ENCODE assay signal across 8 mouse cellular contexts in genomic region chr3:94943706-94944105, GRCm38 (mm10). TPM values are rescaled to one million over a fixed set of nuclear protein-coding genes. Genes with fewer than 3 reads are reported as not detected.
DNase-seq lines count a peak whose midpoint lies in the region; ATAC-seq and TF ChIP-seq lines count a peak whose summit lies in the region.
"Not testable (repeated sequence)": the region's sequence is repeated elsewhere in the genome, so short reads cannot be mapped to it uniquely, and the experiment has no call there.

No protein-coding gene starts in this region.

- H3K79me2 ChIP-seq in liver, adult 2 months (ENCODE audit: control insufficient read depth, insufficient read depth, low read length), result not testable (repeated sequence)

- H3K36me3 ChIP-seq in ES-Bruce4 (ENCODE audit: control insufficient read depth, insufficient read depth, low read length, poor library complexity, severe bottlenecking); intestine, postnatal 0 days (ENCODE audit: control insufficient read depth, insufficient read depth); liver, adult 2 months (ENCODE audit: control insufficient read depth, insufficient read depth, low read length); lung, embryonic 14.5 days (ENCODE audit: insufficient read depth); midbrain, postnatal 0 days (ENCODE audit: insufficient read depth, low read length): not testable (repeated sequence)

- H3K27ac ChIP-seq in ES-Bruce4 (ENCODE audit: insufficient read depth, low read length); gastrocnemius, adult 2 months; intestine, postnatal 0 days (ENCODE audit: low read depth, low read length); liver, adult 2 months (replicated peaks; ENCODE audit: insufficient read depth, low read depth, low read length); lung, embryonic 14.5 days (ENCODE audit: low read depth); midbrain, postnatal 0 days (ENCODE audit: low read depth, low read length): not testable (repeated sequence)

- not testable (repeated sequence) for H3K4me2 ChIP-seq in intestine, postnatal 0 days (replicated peaks; ENCODE audit: low read depth); lung, embryonic 14.5 days; midbrain, postnatal 0 days (ENCODE audit: low read depth, low read length, poor library complexity, severe bottlenecking)

- WGBS in intestine, postnatal 0 days, result 29% methylated on average over 4 of the region's 4 CpGs
- WGBS in liver, adult 2 months, result 44% methylated on average over 4 of the region's 4 CpGs
- 26% methylated on average over 3 of the region's 4 CpGs for WGBS in lung, embryonic 14.5 days
- WGBS in midbrain, postnatal 0 days, result 24% methylated on average over 4 of the region's 4 CpGs

- H3K9me3 ChIP-seq in ES-Bruce4 (replicated peaks; ENCODE audit: control insufficient read depth, insufficient read depth, low read length, poor library complexity, severe bottlenecking); intestine, postnatal 0 days (ENCODE audit: control insufficient read depth); lung, embryonic 14.5 days (ENCODE audit: low read depth, low read length); midbrain, postnatal 0 days (ENCODE audit: low read length): not testable (repeated sequence)

- intact Hi-C loops in gastrocnemius, adult 2 months (cut with DNase I), result not testable (repeated sequence)

- not testable (repeated sequence) for H3K27me3 ChIP-seq in ES-Bruce4 (ENCODE audit: control insufficient read depth, insufficient read depth, low read length, poor library complexity, severe bottlenecking); intestine, postnatal 0 days (replicated peaks; ENCODE audit: control insufficient read depth, insufficient read depth, low read length); liver, adult 2 months (ENCODE audit: control insufficient read depth, insufficient read depth, low read length); lung, embryonic 14.5 days (ENCODE audit: insufficient read depth, low read length); midbrain, postnatal 0 days (ENCODE audit: insufficient read depth, low read length)

- ATAC-seq in intestine, postnatal 0 days; midbrain, postnatal 0 days (ENCODE audit: low FRiP score): not testable (repeated sequence)
- ATAC-seq in lung, embryonic 14.5 days (ENCODE audit: insufficient read depth), result peak; percentile 44; the same call in 1 of the 2 replicates

- TF ChIP-seq POLR2A in ES-Bruce4 (IDR thresholded peaks at IDR 0.05; ENCODE audit: insufficient read depth, low read length); brain, embryonic 14.5 days (IDR thresholded peaks at IDR 0.05; ENCODE audit: borderline replicate concordance, extremely low read depth, insufficient read depth, insufficient read length, poor library complexity, severe bottlenecking); liver, adult 2 months (IDR thresholded peaks at IDR 0.05; ENCODE audit: extremely low read depth, insufficient read depth, low read length): not testable (repeated sequence)

- H3K9ac ChIP-seq in ES-Bruce4 (ENCODE audit: low read depth, poor library complexity, severe bottlenecking); intestine, postnatal 0 days (ENCODE audit: low read depth, low read length); liver, adult 2 months (ENCODE audit: low read depth, low read length); lung, embryonic 14.5 days; midbrain, postnatal 0 days (replicated peaks; ENCODE audit: low read length, poor library complexity, severe bottlenecking): not testable (repeated sequence)

- not testable (repeated sequence) for TF ChIP-seq EP300 in ES-Bruce4 (IDR thresholded peaks at IDR 0.05; ENCODE audit: insufficient read depth, low read depth, low read length)

- H3K4me1 ChIP-seq in ES-Bruce4 (ENCODE audit: control insufficient read depth, insufficient read depth, low read length); intestine, postnatal 0 days (replicated peaks; ENCODE audit: control insufficient read depth, insufficient read depth, low read length); liver, adult 2 months (ENCODE audit: control insufficient read depth, insufficient read depth, low read length); lung, embryonic 14.5 days (ENCODE audit: insufficient read depth); midbrain, postnatal 0 days (ENCODE audit: insufficient read depth, low read length): not testable (repeated sequence)

- DNase-seq in brain, embryonic 14.5 days (ENCODE audit: low read depth); gastrocnemius, adult 2 months; liver, adult 2 months (ENCODE audit: extremely low read depth, low read depth, low spot score); lung, embryonic 14.5 days; midbrain, postnatal 0 days (ENCODE audit: low spot score): not testable (repeated sequence)
- DNase-seq in thymus, postnatal 4 days, result peak; percentile 37

- not testable (repeated sequence) for H3K4me3 ChIP-seq in ES-Bruce4 (ENCODE audit: low read depth, low read length); gastrocnemius, adult 2 months; intestine, postnatal 0 days (ENCODE audit: low read depth, low read length); liver, adult 2 months (ENCODE audit: insufficient read depth, low read depth, low read length); lung, embryonic 14.5 days (ENCODE audit: low read depth, low read length); midbrain, postnatal 0 days (ENCODE audit: low read depth, low read length)

- peak; percentile 39 for TF ChIP-seq CTCF in ES-Bruce4 (IDR thresholded peaks at IDR 0.05; ENCODE audit: low read depth, low read length)
- peak; percentile 39; the same call in 1 of the 2 replicates for TF ChIP-seq CTCF in brain, embryonic 14.5 days (IDR thresholded peaks at IDR 0.05; ENCODE audit: borderline replicate concordance, extremely low read depth, insufficient read depth, insufficient read length)
- TF ChIP-seq CTCF in gastrocnemius, adult 2 months (IDR thresholded peaks at IDR 0.05), result peak; percentile 52
- TF ChIP-seq CTCF in intestine, postnatal 0 days (IDR thresholded peaks at IDR 0.05; ENCODE audit: low read depth), result peak; percentile 68
- TF ChIP-seq CTCF in liver, adult 2 months (IDR thresholded peaks at IDR 0.05; ENCODE audit: low read depth, low read length), result peak; percentile 48
- peak; percentile 67 for TF ChIP-seq CTCF in lung, embryonic 14.5 days (IDR thresholded peaks at IDR 0.05; ENCODE audit: low read depth)
- TF ChIP-seq CTCF in midbrain, postnatal 0 days (IDR thresholded peaks at IDR 0.05), result peak; percentile 57

RNA-seq across cellular contexts. Expression of gene Rfx5, which starts 10.2 kb away (rescaled TPM):
- polyA plus RNA-seq in ES-Bruce4 (2011; ENCODE audit: insufficient read depth, insufficient read length, low read depth, missing spikeins), result 24.8 and 25.1 TPM in 2 replicates
- 26.1 and 29.6 TPM in 2 replicates for polyA plus RNA-seq in brain, embryonic 14.5 days (2012; rRNA removed)
- total RNA-seq in gastrocnemius, adult 2 months (2021), result 1 to 10 TPM; 4.7 to 5.2 TPM
- 2.6 and 3.9 TPM in 2 replicates for polyA plus RNA-seq in intestine, postnatal 0 days (2015; fragmentation: Nextera tagmentation; extraction: Ambion mirVana)
- total RNA-seq in liver, adult 2 months (2014; rRNA removed), result 6.4 and 7.0 TPM in 2 replicates
- 6.0 and 7.1 TPM in 2 replicates for polyA plus RNA-seq in liver, adult 2 months (2012; rRNA removed)
- polyA plus RNA-seq in lung, embryonic 14.5 days (2014; fragmentation: Nextera tagmentation; extraction: Ambion mirVana), result 11.8 and 13.1 TPM in 2 replicates
- total RNA-seq in midbrain, postnatal 0 days (2014; rRNA removed), result 17.5 and 25.1 TPM in 2 replicates
- 6.0 and 6.9 TPM in 2 replicates for polyA plus RNA-seq in midbrain, postnatal 0 days (2015; fragmentation: Nextera tagmentation; extraction: Ambion mirVana)

RNA-seq across cellular contexts. Expression of gene Selenbp1, which starts 10.8 kb away (rescaled TPM):
- polyA plus RNA-seq in ES-Bruce4 (2011; ENCODE audit: insufficient read depth, insufficient read length, low read depth, missing spikeins), result 0.68 and 1.3 TPM in 2 replicates
- polyA plus RNA-seq in brain, embryonic 14.5 days (2012; rRNA removed), result 9.7 and 10.6 TPM in 2 replicates
- total RNA-seq in gastrocnemius, adult 2 months (2021), result 10 to 100 TPM; 10.1 to 28.6 TPM
- 61.7 and 71.6 TPM in 2 replicates for polyA plus RNA-seq in intestine, postnatal 0 days (2015; fragmentation: Nextera tagmentation; extraction: Ambion mirVana)
- total RNA-seq in liver, adult 2 months (2014; rRNA removed), result 631 and 642 TPM in 2 replicates
- polyA plus RNA-seq in liver, adult 2 months (2012; rRNA removed), result 641 and 744 TPM in 2 replicates
- 99.1 and 103 TPM in 2 replicates for polyA plus RNA-seq in lung, embryonic 14.5 days (2014; fragmentation: Nextera tagmentation; extraction: Ambion mirVana)
- total RNA-seq in midbrain, postnatal 0 days (2014; rRNA removed), result 17.7 and 19.8 TPM in 2 replicates
- 11.7 and 13.7 TPM in 2 replicates for polyA plus RNA-seq in midbrain, postnatal 0 days (2015; fragmentation: Nextera tagmentation; extraction: Ambion mirVana)

RNA-seq across cellular contexts. Expression of gene Pi4kb, which starts 30.8 kb away (rescaled TPM):
- polyA plus RNA-seq in ES-Bruce4 (2011; ENCODE audit: insufficient read depth, insufficient read length, low read depth, missing spikeins), result 11.3 and 12.8 TPM in 2 replicates
- polyA plus RNA-seq in brain, embryonic 14.5 days (2012; rRNA removed), result 53.9 and 59.5 TPM in 2 replicates
- total RNA-seq in gastrocnemius, adult 2 months (2021), result 10 to 100 TPM; 23.4 to 24.0 TPM
- 10.5 and 11.6 TPM in 2 replicates for polyA plus RNA-seq in intestine, postnatal 0 days (2015; fragmentation: Nextera tagmentation; extraction: Ambion mirVana)
- 26.5 and 30.8 TPM in 2 replicates for total RNA-seq in liver, adult 2 months (2014; rRNA removed)
- 25.3 and 26.0 TPM in 2 replicates for polyA plus RNA-seq in liver, adult 2 months (2012; rRNA removed)
- 24.7 and 25.9 TPM in 2 replicates for polyA plus RNA-seq in lung, embryonic 14.5 days (2014; fragmentation: Nextera tagmentation; extraction: Ambion mirVana)
- total RNA-seq in midbrain, postnatal 0 days (2014; rRNA removed), result 55.0 and 60.7 TPM in 2 replicates
- polyA plus RNA-seq in midbrain, postnatal 0 days (2015; fragmentation: Nextera tagmentation; extraction: Ambion mirVana), result 21.0 and 24.3 TPM in 2 replicates

RNA-seq across cellular contexts. Expression of gene Psmb4, which starts 56.9 kb away (rescaled TPM):
- polyA plus RNA-seq in ES-Bruce4 (2011; ENCODE audit: insufficient read depth, insufficient read length, low read depth, missing spikeins), result 331 and 345 TPM in 2 replicates
- 353 and 477 TPM in 2 replicates for polyA plus RNA-seq in brain, embryonic 14.5 days (2012; rRNA removed)
- total RNA-seq in gastrocnemius, adult 2 months (2021), result 100 to 1,000 TPM; 176 to 198 TPM
- 308 and 311 TPM in 2 replicates for polyA plus RNA-seq in intestine, postnatal 0 days (2015; fragmentation: Nextera tagmentation; extraction: Ambion mirVana)
- 246 and 264 TPM in 2 replicates for total RNA-seq in liver, adult 2 months (2014; rRNA removed)
- 266 and 271 TPM in 2 replicates for polyA plus RNA-seq in liver, adult 2 months (2012; rRNA removed)
- polyA plus RNA-seq in lung, embryonic 14.5 days (2014; fragmentation: Nextera tagmentation; extraction: Ambion mirVana), result 343 and 370 TPM in 2 replicates
- 270 and 309 TPM in 2 replicates for total RNA-seq in midbrain, postnatal 0 days (2014; rRNA removed)
- polyA plus RNA-seq in midbrain, postnatal 0 days (2015; fragmentation: Nextera tagmentation; extraction: Ambion mirVana), result 358 and 362 TPM in 2 replicates
